11 mouse cellular contexts compared by ENCODE assay signal in genomic region chr1:136538247-136538646, GRCm38 (mm10).
A peak's percentile ranks its signal among the peaks of the same experiment; 100 is the strongest.
DNase-seq lines count a peak whose midpoint lies in the region; ATAC-seq lines count a peak whose summit lies in the region.
"Had no signal": no experiment of that assay in that cellular context is flagged by ENCODE, and none has a peak within 500 bp of the region (broad histone marks: within the 10 kb centered on the region; RNA-seq: fewer than 3 reads in every experiment).

No protein-coding gene starts in this region.

- H3K27ac ChIP-seq in kidney, embryonic 14.5 days (ENCODE audit: low read depth, low read length), result no peak overlapping the region
- H3K27ac ChIP-seq: limb, embryonic 15.5 days; neural tube, embryonic 12.5 days had no signal

- H3K4me3 ChIP-seq in kidney, embryonic 14.5 days (ENCODE audit: low read length), result no peak overlapping the region
- H3K4me3 ChIP-seq: limb, embryonic 15.5 days; neural tube, embryonic 12.5 days had no signal

- intact Hi-C loops in left cerebral cortex, postnatal 36 days (cut with DNase I), result no loop called here

- H3K36me3 ChIP-seq in kidney, embryonic 14.5 days (ENCODE audit: control insufficient read depth, insufficient read depth, low read length), result no peaks in the 10 kb centered on the region
- H3K36me3 ChIP-seq: limb, embryonic 15.5 days; neural tube, embryonic 12.5 days had no signal

- no peak overlapping the region for H3K9ac ChIP-seq in kidney, embryonic 14.5 days (ENCODE audit: low read depth, low read length)
- H3K9ac ChIP-seq: limb, embryonic 15.5 days; neural tube, embryonic 12.5 days had no signal

- 86% methylated on average over 4 of the region's 4 CpGs for WGBS in kidney, embryonic 14.5 days

- ATAC-seq in kidney, embryonic 14.5 days (ENCODE audit: low FRiP score, low TSS enrichment), result no peak

- no peaks in the 10 kb centered on the region; the same call in 1 of the 2 replicates for H3K9me3 ChIP-seq in kidney, embryonic 14.5 days (ENCODE audit: control insufficient read depth, low read length)
- H3K9me3 ChIP-seq: G1E; limb, embryonic 15.5 days had no signal

- no peak overlapping the region for H3K4me2 ChIP-seq in kidney, embryonic 14.5 days (replicated peaks; ENCODE audit: low read depth, low read length)
- H3K4me2 ChIP-seq: limb, embryonic 15.5 days; neural tube, embryonic 12.5 days had no signal

- H3K27me3 ChIP-seq in kidney, embryonic 14.5 days (ENCODE audit: control insufficient read depth, insufficient read depth, low read length), result no peaks in the 10 kb centered on the region
- H3K27me3 ChIP-seq: limb, embryonic 15.5 days; neural tube, embryonic 12.5 days had no signal

- peak; percentile 28 for DNase-seq in kidney, adult 18-20 months
- DNase-seq in CD4-positive, CD25-positive, alpha-beta regulatory T cell, adult 2 months (ENCODE audit: low read depth, low spot score), result peak; percentile 62
- peak; percentile 39 for DNase-seq in adrenal gland, postnatal 25 days
- peak; percentile 67 for DNase-seq in layer of hippocampus, adult 11-12 months (ENCODE audit: low spot score)
- no peak for DNase-seq in left cerebral cortex, postnatal 36 days (ENCODE audit: low spot score in 2 of 2)
- no peak for DNase-seq in retina, embryonic 14.5 days (ENCODE audit: low spot score)
- no peak for DNase-seq in frontal cortex, postnatal 10 days (ENCODE audit: low spot score in 2 of 2)

- peaks cover 14% of the 10 kb centered on the region for H3K4me1 ChIP-seq in kidney, embryonic 14.5 days (ENCODE audit: control insufficient read depth, insufficient read depth, low read length)
- H3K4me1 ChIP-seq: neural tube, embryonic 12.5 days had no signal

Comparison
In these comparisons a context has a peak if more than half of its experiments do, and no peak if none do; other contexts are left out.
1. DNase-seq: peak in kidney, adult 18-20 months (single experiment), CD4-positive, CD25-positive, alpha-beta regulatory T cell, adult 2 months (single experiment), adrenal gland, postnatal 25 days (single experiment) and layer of hippocampus, adult 11-12 months (single experiment); none in left cerebral cortex, postnatal 36 days (0 of 2), retina, embryonic 14.5 days (single experiment) and frontal cortex, postnatal 10 days (0 of 2).